Mouse (Mus musculus) forebrain, postnatal 0 days (tissue): ENCODE measurements around the gene Zfp488. TPM values are rescaled to one million over a fixed set of nuclear protein-coding genes. Genes with fewer than 3 reads are reported as not detected.

Experiments
- ATAC-seq: fragments of 200-750 bp; cut with Nextera tagmentation; 2 replicates; pipeline ENCODE4 v1.8.0; 2017; ENCODE audit warnings: mild to moderate bottlenecking, moderate library complexity
- DNase-seq: peaks from one replicate; pipeline ENCODE4 v3.0.0-alpha.2; 2015
- H3K27ac ChIP-seq: fragments of 300-500 bp; sonication (generic); 2 replicates; pipeline ENCODE4 v1.5.1; 2014; ENCODE audit warnings: low read depth, mild to moderate bottlenecking, antibody characterized with exemption, low read length, moderate library complexity, mixed read lengths
- H3K27me3 ChIP-seq: fragments of 300-500 bp; sonication (generic); 2 replicates; pipeline ENCODE4 v1.6.1; 2014; ENCODE audit warnings: mild to moderate bottlenecking, low read length, mixed read lengths; ENCODE audit not compliant: insufficient read depth
- H3K36me3 ChIP-seq: fragments of 300-500 bp; sonication (generic); 2 replicates; pipeline ENCODE4 v1.6.1; 2014; ENCODE audit warnings: mild to moderate bottlenecking, moderate library complexity; ENCODE audit not compliant: insufficient read depth
- H3K4me1 ChIP-seq: fragments of 300-500 bp; sonication (generic); 2 replicates; pipeline ENCODE4 v1.6.1; 2014; ENCODE audit warnings: antibody characterized with exemption; ENCODE audit not compliant: insufficient read depth
- H3K4me2 ChIP-seq: fragments of 300-500 bp; sonication (generic); 2 replicates; pipeline ENCODE4 v1.6.1; 2014; ENCODE audit warnings: low read depth, mild to moderate bottlenecking, moderate library complexity
- H3K4me3 ChIP-seq: fragments of 300-500 bp; sonication (generic); 2 replicates; pipeline ENCODE4 v1.5.1; 2014; ENCODE audit warnings: low read depth, low read length, mixed read lengths
- H3K9ac ChIP-seq: fragments of 300-500 bp; sonication (generic); 2 replicates; pipeline ENCODE4 v1.6.1; 2014; ENCODE audit warnings: mild to moderate bottlenecking
- H3K9me3 ChIP-seq: fragments of 300-500 bp; sonication (generic); 2 replicates; pipeline ENCODE4 v1.6.1; 2016; ENCODE audit warnings: low read length
- CTCF ChIP-seq: sonication (generic); IDR thresholded peaks from 2 replicates; pipeline ENCODE4 v1.5.1; 2016; ENCODE audit warnings: antibody characterized with exemption, control low read depth, low read depth
- WGBS: fragments of 180-500 bp; shearing (Covaris S2); extraction: QIAGEN DNeasy Blood & Tissue Kit; methylation state at CpG from one replicate; pipeline ENCODE4 v1.1.7; 2014; 5-methylcytosine and 5-hydroxymethylcytosine counted together
- polyA plus RNA-seq: library from polyadenylated mRNA; unstranded; fragments of >200 nt; fragmentation: Nextera tagmentation; extraction: Ambion mirVana; gene quantifications from 2 replicates; pipeline ENCODE4 v1.2.1, GENCODE M21; 2015
- total RNA-seq: library from RNA; depleted of rRNA; stranded (reverse); fragments of >200 nt; gene quantifications from 2 replicates; pipeline ENCODE4 v1.2.3, GENCODE M21; 2014

Zfp488 gene
- total and polyA plus RNA-seq, 2 experiments from 2014 or later: 0.36 to 1.8 TPM

DNA sequence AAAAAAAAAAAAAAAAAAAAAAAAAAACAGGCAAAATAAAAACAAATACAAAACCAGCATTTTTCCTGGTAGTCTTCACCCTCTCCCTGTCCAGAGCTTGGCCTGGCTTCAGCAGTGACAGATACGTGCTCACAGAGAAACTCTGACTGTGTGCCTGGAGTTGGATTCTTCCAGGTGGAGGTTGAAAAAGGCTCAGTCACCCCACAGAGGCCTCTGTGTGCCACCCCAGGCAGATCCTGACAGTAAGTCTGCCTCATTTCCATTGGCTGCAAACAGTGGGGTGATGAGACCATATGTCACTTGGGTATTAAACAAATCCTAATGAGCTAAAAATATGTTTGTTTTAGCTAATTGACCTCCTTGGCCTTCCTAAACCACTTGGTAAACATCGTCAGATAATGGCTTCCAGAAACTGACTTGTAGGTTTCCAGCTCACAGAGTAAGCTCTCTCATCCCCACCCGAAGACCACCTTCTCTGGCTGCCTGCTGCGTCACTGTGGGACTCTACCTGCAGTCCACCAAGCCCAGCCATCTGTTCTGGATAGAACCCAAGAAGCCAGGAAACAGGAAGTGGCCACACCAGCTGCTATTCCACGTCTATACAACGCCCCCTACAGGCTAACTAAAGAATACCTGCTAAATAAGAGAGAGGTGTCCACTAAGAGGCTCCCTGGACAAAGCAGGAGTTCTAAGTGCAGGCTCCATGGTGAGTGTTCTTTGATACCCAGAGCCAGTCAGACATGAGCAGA is 26.2 kb downstream of the Zfp488 start:
- Histone ChIP-seq H3K4me2 (no peak overlapping the region), H3K4me3 (no peak overlapping the region), H3K36me3 (no peaks in the 10 kb centered on the region), H3K27me3 (no peaks in the 10 kb centered on the region), H3K9ac (no peak overlapping the region), H3K4me1 (no peaks in the 10 kb centered on the region), H3K27ac (no peak overlapping the region), H3K9me3 (no peaks in the 10 kb centered on the region)
- no peak for TF ChIP-seq CTCF
- DNase-seq (no peak), ATAC-seq (no peak)
- WGBS: 61% methylated on average over 6 of the region's 6 CpGs

DNA sequence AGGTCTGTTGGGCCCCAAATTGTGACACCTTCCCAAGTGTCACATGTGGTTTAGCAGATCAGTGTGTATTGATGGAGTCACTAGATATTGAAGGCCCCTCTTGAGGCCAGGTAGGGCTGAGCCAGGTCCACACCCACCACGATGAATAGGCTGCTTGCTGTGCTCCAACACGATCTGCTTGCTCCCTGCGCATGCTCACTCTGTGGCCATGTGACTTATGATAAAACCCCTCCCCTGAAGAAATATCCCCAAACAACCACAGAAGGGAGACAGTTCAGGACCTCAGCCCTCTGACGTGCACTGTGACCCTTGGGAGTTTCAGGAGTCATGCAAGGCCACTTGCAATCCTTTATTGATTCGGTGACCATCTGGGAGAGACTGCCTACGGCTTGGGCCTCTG is 32.4 kb downstream of the Zfp488 start:
- H3K4me2 ChIP-seq: no peak overlapping the region
- WGBS: 88% methylated on average over 6 of the region's 6 CpGs

DNA sequence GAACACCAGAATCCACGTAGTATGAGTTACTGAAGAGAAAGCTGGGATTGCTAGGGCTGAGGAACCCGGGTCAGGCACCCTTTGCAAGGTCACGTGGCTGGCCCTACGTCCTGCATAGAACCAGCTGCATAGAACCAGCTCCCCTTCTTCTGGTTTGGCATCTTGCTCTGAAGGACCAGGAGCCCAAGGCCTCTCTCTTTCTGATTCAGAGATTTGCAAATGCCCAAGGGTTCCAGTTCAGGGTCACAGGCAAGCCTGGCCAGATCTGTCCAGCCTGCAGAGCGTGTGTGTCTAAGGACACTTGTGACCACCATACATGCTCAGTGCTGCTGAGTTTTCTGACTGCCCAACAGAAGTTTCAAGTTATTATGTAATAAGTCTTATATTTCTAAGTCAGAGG is 36.3 kb downstream of the Zfp488 start:
- no peak overlapping the region for H3K4me3 ChIP-seq
- 87% methylated on average over 5 of the region's 5 CpGs for WGBS
- H3K36me3 ChIP-seq: no peaks in the 10 kb centered on the region
- H3K27me3 ChIP-seq: no peaks in the 10 kb centered on the region
- TF ChIP-seq CTCF: no peak
- H3K9me3 ChIP-seq: no peaks in the 10 kb centered on the region
- H3K4me1 ChIP-seq: no peaks in the 10 kb centered on the region
- DNase-seq (no peak), ATAC-seq (no peak)
- H3K9ac ChIP-seq: no peak overlapping the region
- no peak overlapping the region for H3K27ac ChIP-seq
- no peak overlapping the region for H3K4me2 ChIP-seq

More for the DNA sequence above, 32.4 kb downstream of the Zfp488 start:
- DNase-seq: no peak
- Histone ChIP-seq H3K27ac (no peak overlapping the region), H3K9ac (no peak overlapping the region), H3K9me3 (no peaks in the 10 kb centered on the region), H3K4me1 (no peaks in the 10 kb centered on the region), H3K27me3 (no peaks in the 10 kb centered on the region), H3K4me3 (no peak overlapping the region), H3K36me3 (no peaks in the 10 kb centered on the region)
- TF ChIP-seq CTCF: no peak
- ATAC-seq: no peak

DNA sequence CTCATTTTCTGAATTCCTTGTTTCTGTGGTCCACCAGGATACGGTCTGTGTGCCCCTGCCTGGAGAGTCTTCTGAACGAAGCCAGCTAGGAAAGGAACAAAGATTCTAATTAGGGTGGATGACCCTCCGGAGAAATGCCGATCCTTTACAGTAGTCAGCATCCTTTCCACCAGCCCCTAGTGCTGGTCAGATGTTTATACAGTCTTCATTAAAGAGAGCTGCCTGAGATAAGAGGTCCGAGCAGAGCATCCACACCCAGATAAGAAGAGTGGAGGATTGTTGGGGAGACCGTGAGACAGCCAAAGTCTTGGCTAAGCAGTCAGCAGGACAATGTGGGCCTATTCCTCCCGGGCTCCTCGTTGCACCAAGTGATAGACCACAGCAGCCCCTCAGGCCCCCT is 37.8 kb downstream of the Zfp488 start, which contains the start of gene Gdf2:
Gene Gdf2, plus strand, starts transcription at position 301 of the 400 bp plus-strand sequence.
- no peaks in the 10 kb centered on the region for H3K36me3 ChIP-seq
- WGBS: 77% methylated on average over 8 of the region's 8 CpGs
- TF ChIP-seq CTCF: no peak
- ATAC-seq (no peak), DNase-seq (no peak)
- no peak within 1 kb of the TSS for H3K27ac ChIP-seq
- no peak within 1 kb of the TSS for H3K4me2 ChIP-seq
- H3K27me3 ChIP-seq: no peaks in the 10 kb centered on the region
- no peaks in the 10 kb centered on the region for H3K9me3 ChIP-seq
- no peak within 1 kb of the TSS for H3K4me3 ChIP-seq
- no peaks in the 10 kb centered on the region for H3K4me1 ChIP-seq
- no peak within 1 kb of the TSS for H3K9ac ChIP-seq

DNA sequence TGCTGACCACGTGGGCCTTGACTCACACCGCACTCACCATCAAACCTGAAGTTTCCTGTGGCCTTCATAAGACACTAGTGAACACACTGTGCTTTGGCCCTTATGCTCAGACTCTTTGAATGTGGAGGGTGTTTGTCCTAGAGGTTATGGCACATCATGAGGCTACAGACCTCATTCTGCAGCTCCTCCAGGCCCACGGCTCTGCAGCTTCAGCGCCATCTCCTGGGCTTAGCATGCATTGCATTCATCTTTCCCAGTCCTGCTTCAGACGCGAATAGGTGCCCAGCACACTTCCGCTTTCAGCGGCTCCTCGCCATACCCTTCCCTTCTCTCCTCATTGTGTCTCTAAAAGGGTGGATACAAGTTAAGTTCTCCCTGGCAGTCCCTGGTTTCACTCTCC is 39.4 kb downstream of the Zfp488 start:
- Histone ChIP-seq H3K9me3 (no peaks in the 10 kb centered on the region), H3K9ac (0 out of 2 replicates have a peak overlapping the region, but pooled peaks have one; percentile 18), H3K4me3 (no peak overlapping the region), H3K36me3 (no peaks in the 10 kb centered on the region), H3K4me2 (peak overlapping the region; percentile 33; the same call in 1 of the 2 replicates), H3K27ac (no peak overlapping the region), H3K27me3 (no peaks in the 10 kb centered on the region), H3K4me1 (no peaks in the 10 kb centered on the region)
- DNase-seq (peak; percentile 82), ATAC-seq (peak; percentile 73)
- TF ChIP-seq CTCF: peak; percentile 92
- WGBS: 31% methylated on average over 9 of the region's 9 CpGs

DNA sequence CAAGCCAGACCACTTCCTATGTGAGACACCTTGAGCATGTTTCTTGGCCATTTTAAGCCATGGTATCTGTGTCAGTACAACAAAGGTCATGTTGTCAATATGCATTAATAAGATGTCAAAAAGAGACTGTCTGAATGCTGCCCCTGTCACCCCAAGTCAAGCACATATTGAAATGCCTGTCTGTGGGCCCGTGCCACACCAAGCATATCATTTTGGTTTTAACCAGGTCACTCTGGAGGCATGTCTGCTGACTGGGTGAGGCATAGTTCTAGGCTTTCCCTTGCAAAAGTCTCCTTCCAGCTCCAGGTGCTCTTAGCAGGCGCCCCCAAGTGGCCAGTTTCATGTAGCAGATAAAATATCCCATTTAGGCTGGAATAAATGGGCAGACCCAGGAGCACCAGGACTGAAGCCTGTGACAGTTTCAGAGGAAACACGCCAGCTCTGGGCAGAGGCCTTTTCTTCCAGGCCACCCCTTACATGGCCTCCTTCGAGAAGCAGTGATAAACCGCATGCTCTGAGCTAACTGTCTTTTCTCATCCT is 44.7 kb downstream of the Zfp488 start:
- 41% methylated on average over 5 of the region's 5 CpGs for WGBS
- no peak for ATAC-seq
- no peaks in the 10 kb centered on the region for H3K27me3 ChIP-seq

DNA sequence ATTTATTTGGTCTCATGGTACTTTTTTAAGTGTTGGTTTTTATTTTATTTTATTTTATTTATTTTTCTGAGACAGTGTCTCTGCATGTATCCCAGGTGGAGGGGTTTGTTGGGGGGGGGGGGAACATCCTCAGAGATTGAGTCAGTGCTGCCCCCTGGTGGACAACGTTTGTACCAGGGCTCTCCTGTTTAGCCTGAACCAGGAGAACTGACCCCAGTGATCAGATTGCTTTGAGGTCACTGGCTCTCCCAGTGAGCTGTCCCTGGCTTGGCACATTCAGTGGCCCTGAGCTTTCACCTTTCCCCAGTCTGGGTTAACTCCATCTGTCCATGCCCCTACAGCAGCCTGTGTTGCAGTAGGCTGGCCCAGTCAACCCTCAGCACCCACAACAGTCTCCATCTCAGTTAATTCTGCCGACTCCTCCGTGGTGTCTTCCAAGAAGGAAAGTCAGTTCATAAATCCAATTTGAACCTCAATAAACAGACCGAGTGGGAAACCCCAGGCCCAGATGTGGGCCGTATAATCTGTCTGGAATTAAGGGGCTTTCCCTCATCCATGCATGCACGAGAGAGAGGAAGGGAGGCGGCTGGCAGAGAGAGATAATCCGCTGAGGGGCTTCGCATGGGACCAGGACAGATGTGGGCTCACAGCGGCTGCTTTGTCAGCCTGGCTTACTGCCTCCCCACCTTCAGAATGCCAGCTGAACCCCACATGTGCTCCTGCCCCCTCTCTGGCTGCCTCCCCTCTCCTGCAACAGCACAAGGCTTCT is 45.4 kb downstream of the Zfp488 start:
- Histone ChIP-seq H3K4me3 (no peak overlapping the region), H3K36me3 (no peaks in the 10 kb centered on the region), H3K27me3 (no peaks in the 10 kb centered on the region), H3K4me2 (no peak overlapping the region), H3K9me3 (no peaks in the 10 kb centered on the region), H3K4me1 (no peaks in the 10 kb centered on the region), H3K27ac (no peak overlapping the region), H3K9ac (no peak overlapping the region)
- peak; percentile 65 for TF ChIP-seq CTCF
- ATAC-seq (no peak), DNase-seq (no peak)
- 66% methylated on average over 10 of the region's 10 CpGs for WGBS

More for the DNA sequence above, 44.7 kb downstream of the Zfp488 start:
- Histone ChIP-seq H3K36me3 (no peaks in the 10 kb centered on the region), H3K27ac (no peak overlapping the region), H3K4me3 (no peak overlapping the region), H3K4me2 (no peak overlapping the region), H3K4me1 (no peaks in the 10 kb centered on the region), H3K9ac (no peak overlapping the region), H3K9me3 (no peaks in the 10 kb centered on the region)
- peak; percentile 72 for TF ChIP-seq CTCF
- DNase-seq: peak; percentile 69
